Mouse (Mus musculus) heart, adult 2 months (tissue): ENCODE data around the gene Pbld2.

Experiments
- CTCF ChIP-seq: fragments of 200-600 bp; IDR thresholded peaks from 2 replicates; pipeline ENCODE4 v1.8.1; 2022; ENCODE audit warnings: antibody characterized with exemption, mild to moderate bottlenecking, moderate library complexity
- EP300 ChIP-seq: fragments of 200-500 bp; IDR thresholded peaks from 2 replicates; pipeline ENCODE4 v1.6.1; 2011; ENCODE audit warnings: low read depth, low read length, control low read depth; ENCODE audit not compliant: insufficient read depth
- POLR2A ChIP-seq: fragments of 200-500 bp; IDR thresholded peaks from 2 replicates; pipeline ENCODE4 v1.6.1; 2011; ENCODE audit warnings: mild to moderate bottlenecking, low read depth, low read length, control low read depth; ENCODE audit not compliant: insufficient read depth

DNA sequence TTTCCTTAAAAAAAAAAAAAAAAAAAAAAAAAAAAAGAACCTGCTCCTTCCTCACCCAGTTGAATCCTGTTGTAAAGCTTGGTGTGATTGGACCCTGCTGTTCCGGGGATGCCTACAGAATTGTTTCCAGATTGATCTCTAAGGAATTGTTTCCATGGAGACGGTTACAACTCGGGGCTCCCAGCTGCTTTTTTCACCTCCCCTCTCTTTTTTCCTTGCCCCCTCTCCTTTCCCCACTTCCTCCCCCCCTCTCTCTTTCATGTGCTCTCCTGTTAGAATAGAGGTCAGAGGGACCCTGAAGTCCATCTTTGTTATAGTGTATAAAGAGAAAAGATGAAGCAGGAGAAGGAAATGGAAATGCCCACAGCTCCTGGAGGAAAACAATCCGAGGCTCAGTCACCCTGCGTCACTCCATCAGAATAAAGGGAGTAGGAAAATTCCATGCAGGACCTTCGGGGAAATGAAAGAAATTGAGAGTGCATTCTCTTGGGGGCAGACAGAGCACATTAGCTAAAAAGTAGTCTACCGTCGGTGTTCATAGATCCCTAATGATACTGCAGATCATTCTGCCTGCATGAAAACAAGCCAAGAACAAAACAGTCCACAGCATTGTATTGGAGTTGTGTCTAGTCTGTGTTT, 2.2 kb downstream of the Pbld2 start:
- TF ChIP-seq CTCF (no peak), POLR2A (no peak), EP300 (no peak)
